In the genomic region with DNA sequence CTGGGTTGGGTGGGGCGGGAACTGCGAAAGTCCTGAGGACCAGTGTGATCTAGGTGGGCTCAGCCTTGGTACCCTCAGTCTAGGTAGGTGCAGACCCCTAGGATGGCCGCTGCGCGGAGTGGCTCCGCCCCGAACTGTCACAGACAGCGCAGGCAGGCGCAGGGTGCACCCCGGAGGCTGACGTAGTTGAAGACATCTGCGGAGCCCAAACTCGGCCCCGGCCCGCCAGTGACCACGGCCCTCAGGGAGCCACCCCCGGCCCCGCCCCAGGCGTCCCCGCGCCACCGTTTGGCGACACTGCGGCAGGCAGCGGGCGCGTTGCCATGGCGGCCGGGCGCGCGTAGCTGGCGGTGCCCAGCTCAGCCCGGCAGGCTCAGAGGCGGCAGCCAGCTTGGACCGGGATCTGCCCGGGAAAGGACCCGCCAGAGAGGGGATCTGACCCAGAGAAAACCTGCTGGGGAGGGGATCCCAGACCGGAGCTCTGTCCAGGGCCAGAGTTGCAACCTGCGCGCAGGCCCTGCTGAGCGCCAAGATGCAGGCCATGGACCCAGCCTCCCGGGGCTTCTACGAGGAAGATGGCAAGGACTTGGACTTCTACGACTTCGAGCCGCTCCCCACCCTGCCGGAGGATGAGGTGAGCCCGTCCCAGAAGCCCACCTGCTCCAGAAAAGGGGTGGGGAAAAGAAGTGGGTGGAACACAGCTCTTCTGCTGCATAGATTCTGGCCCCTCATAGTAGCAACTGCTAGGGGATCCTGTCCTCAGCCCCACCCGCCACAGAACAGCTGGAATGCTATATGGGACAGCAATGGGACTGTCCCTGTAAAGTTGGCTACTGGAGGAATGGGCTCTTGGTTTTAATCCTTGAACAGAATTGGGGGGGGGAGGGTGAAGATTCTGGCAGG, we compare ENCODE assay signal across 9 mouse cellular contexts. TPM values are rescaled to one million over a fixed set of nuclear protein-coding genes. Genes with fewer than 3 reads are reported as not detected.
DNase-seq lines count a peak whose midpoint lies in the region; ATAC-seq and TF ChIP-seq lines count a peak whose summit lies in the region.
"Had no signal": no experiment of that assay in that cellular context is flagged by ENCODE, and none has a peak within 500 bp of the region (broad histone marks: within the 10 kb centered on the region; RNA-seq: fewer than 3 reads in every experiment).

A gene (plus strand): TSS at position 42 of the 903 bp plus-strand sequence.

- H3K27me3 ChIP-seq in kidney, postnatal 0 days (ENCODE audit: insufficient read depth, low read length): peaks cover 29% of the 10 kb centered on the region
- H3K27me3 ChIP-seq in liver, embryonic 16.5 days (ENCODE audit: control insufficient read depth, insufficient read depth, low read depth, low read length): peaks cover 25% of the 10 kb centered on the region

- TF ChIP-seq CTCF in kidney, postnatal 0 days (IDR thresholded peaks at IDR 0.05; ENCODE audit: low read depth): no peak

- H3K9ac ChIP-seq in kidney, postnatal 0 days (ENCODE audit: low read depth, low read length): no peak within 1 kb of the TSS
- H3K9ac ChIP-seq in liver, embryonic 16.5 days (ENCODE audit: low read depth, low read length): no peak within 1 kb of the TSS

- no peak within 1 kb of the TSS for H3K27ac ChIP-seq in kidney, postnatal 0 days
- H3K27ac ChIP-seq in liver, embryonic 16.5 days (ENCODE audit: low read length): no peak within 1 kb of the TSS
- H3K27ac ChIP-seq: macrophage had no signal

- peak within 1 kb of the TSS; percentile 37 for H3K4me3 ChIP-seq in kidney, postnatal 0 days (replicated peaks; ENCODE audit: low read depth, low read length)
- no peak within 1 kb of the TSS for H3K4me3 ChIP-seq in liver, embryonic 16.5 days (ENCODE audit: low read depth, low read length)

- peaks cover 6% of the 10 kb centered on the region; the same call in 1 of the 2 replicates for H3K4me1 ChIP-seq in kidney, postnatal 0 days (replicated peaks; ENCODE audit: insufficient read depth, low read length)
- H3K4me1 ChIP-seq in liver, embryonic 16.5 days (ENCODE audit: control insufficient read depth, low read depth, low read length): no peaks in the 10 kb centered on the region

- peak; percentile 71 for ATAC-seq in kidney, postnatal 0 days (replicated peaks; ENCODE audit: low FRiP score, low read depth)
- peak; percentile 24; the same call in 1 of the 2 replicates for ATAC-seq in liver, embryonic 16.5 days (ENCODE audit: low read depth)

- no peaks in the 10 kb centered on the region for H3K36me3 ChIP-seq in kidney, postnatal 0 days (ENCODE audit: insufficient read depth, low read length)
- H3K36me3 ChIP-seq in liver, embryonic 16.5 days (ENCODE audit: control insufficient read depth, insufficient read depth): no peaks in the 10 kb centered on the region

- no peak for DNase-seq in kidney, postnatal 0 days (ENCODE audit: low spot score)
- DNase-seq in kidney, adult 8-10 months: no peak
- peak; percentile 84 for DNase-seq in cerebellum, adult 8-10 months
- peak; percentile 55 to 65 for DNase-seq in frontal cortex, postnatal 10 days (ENCODE audit: low spot score in 2 of 2)
- DNase-seq in kidney, postnatal 4 days: peak; percentile 53 to 62
- DNase-seq in right cerebral cortex, postnatal 25 days: peak; percentile 79
- DNase-seq in T-cell, adult 2 months (ENCODE audit: low spot score): no peak

- H3K4me2 ChIP-seq in kidney, postnatal 0 days (ENCODE audit: low read length): peak within 1 kb of the TSS; percentile 70
- no peak within 1 kb of the TSS for H3K4me2 ChIP-seq in liver, embryonic 16.5 days (ENCODE audit: low read depth, low read length)

- under 1% methylated on average over 50 of the region's 50 CpGs for WGBS in kidney, postnatal 0 days
- WGBS in liver, embryonic 16.5 days (ENCODE audit: insufficient replicate concordance): 3% methylated on average over 50 of the region's 50 CpGs

- H3K9me3 ChIP-seq in kidney, postnatal 0 days (replicated peaks; ENCODE audit: low read length): no peaks in the 10 kb centered on the region
- H3K9me3 ChIP-seq in liver, embryonic 16.5 days (replicated peaks; ENCODE audit: control insufficient read depth, low read length): no peaks in the 10 kb centered on the region

RNA-seq across cellular contexts. Expression of the gene that starts here (rescaled TPM):
- 0.09 and 0.18 TPM in 2 replicates for polyA plus RNA-seq in kidney, postnatal 0 days (2015; fragmentation: Nextera tagmentation; extraction: Ambion mirVana)
- not detected in 2 replicates for polyA plus RNA-seq in liver, embryonic 16.5 days (2015; fragmentation: Nextera tagmentation; extraction: Ambion mirVana)
- polyA plus RNA-seq: macrophage had no signal

Comparison
In these comparisons a context has a peak if more than half of its experiments do, and no peak if none do; other contexts are left out.
1. DNase-seq: peak in cerebellum, adult 8-10 months (single experiment), frontal cortex, postnatal 10 days (2 of 2), kidney, postnatal 4 days (2 of 2) and right cerebral cortex, postnatal 25 days (single experiment); none in kidney, postnatal 0 days (single experiment), kidney, adult 8-10 months (0 of 2) and T-cell, adult 2 months (single experiment).
2. Peak in ATAC-seq, H3K4me3 ChIP-seq and H3K4me2 ChIP-seq in kidney, postnatal 0 days; RNA of the gene not detected or under 1 TPM.
3. Peak in ATAC-seq in liver, embryonic 16.5 days; RNA of the gene not detected or under 1 TPM.